Mouse (Mus musculus) lung, adult 18-20 months (tissue): ENCODE data around the gene Nptxr.

Source experiments
- DNase-seq, 2 experiments: peaks; one replicate each; pipeline ENCODE4 v3.0.0; 2022; ENCODE audit warnings: mixed read lengths in 2 of 2

Gene Nptxr

DNA sequence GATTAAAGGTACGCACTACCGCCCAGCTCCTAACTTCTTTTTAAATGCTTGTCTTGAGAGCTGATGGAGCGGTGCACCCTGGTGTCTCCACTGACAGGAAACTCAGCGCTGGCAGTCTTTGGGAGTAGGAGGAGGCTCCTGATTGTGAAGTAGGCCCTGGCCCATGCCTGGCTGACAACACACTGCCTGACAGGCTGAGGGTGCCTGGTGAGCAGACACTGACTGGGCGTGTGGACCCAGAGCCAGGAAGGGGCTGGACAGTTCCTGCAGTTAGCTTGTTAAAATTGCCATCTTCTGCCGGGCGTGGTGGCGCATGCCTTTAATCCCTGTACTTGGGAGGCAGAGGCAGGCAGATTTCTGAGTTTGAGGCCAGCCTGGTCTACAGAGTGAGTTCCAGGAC, 54.3 kb downstream of the Nptxr start:
- DNase-seq, result peak in 1 of 2 experiments; percentile 49

DNA sequence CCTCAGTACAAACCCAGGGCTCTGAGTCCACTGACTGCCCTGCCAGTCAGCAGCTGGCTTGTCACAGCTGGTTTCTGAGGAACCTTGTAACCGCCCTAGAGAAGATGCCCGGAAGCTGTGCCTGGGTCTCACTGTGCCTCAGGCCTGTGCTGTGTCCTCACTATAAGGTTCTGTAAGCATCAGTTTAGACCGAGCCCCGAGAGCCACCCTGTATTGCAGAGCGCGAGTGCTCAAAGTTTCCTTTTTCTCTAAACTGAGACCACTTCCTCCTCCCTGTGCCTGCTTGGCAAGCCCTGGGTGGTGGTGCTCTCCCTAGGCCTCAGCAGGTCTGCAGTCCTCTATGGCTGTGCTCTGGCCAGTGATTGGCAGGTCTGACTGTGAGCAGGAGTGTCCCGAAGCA, 55.4 kb downstream of the Nptxr start:
- DNase-seq, result no peak

DNA sequence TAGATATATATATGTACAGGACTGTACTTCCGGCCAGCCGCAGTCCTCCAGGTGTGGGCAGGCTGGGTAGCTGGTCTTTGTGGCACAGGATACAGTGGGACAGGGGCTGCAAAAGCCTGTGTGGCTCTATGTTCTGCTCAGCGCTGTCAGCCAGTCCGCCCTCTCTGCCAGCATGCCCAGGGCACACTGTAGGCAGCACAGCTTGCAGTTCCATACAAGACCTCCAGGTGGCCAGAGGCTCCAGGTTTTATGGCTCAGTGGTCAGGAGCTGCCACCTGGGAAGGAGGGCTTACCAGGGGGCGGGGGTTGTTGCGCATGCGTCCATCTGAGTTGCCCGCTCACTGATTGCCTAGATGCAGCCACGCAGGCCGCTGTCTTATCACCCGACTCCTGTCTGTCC, 56.6 kb downstream of the Nptxr start:
- no peak for DNase-seq

DNA sequence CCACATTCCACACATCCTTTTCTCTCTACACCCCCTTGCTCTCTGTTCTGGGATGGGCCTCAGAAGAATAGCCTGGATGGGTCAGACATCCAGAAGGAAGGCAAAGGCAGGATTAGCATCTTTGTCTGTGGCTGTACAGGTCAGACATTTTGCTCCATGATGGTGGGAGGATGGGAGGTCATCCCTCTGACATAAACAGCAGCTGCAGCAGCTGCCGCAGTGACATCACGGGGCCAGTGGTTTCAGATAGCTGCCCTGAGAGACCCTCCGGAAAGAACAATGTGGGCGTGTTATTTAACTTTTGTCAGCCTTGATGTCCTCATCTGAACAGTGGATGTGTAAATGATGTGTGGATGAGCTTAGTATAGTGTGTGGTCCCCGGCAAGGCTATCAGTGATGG, 58.7 kb downstream of the Nptxr start:
- no peak for DNase-seq

DNA sequence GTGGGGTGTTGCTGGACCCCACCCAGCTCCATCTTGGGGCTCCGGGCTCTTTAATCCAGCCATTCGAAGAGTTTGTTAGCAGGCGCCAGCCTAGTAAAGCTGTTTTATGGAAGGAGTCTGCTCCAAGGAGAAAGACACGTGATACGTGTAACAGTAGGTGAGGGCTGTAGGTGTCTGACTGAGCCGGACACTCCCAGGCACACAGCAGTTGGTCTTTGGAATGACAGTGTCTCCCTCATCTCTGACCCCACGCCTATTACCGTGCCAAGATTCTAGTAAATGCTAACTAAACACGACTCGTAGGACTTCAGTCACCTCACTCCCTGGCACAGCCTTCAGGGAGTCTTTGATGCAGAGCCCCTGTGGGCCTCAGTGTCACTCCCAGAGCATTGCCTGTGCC, 59.3 kb downstream of the Nptxr start:
- no peak for DNase-seq

DNA sequence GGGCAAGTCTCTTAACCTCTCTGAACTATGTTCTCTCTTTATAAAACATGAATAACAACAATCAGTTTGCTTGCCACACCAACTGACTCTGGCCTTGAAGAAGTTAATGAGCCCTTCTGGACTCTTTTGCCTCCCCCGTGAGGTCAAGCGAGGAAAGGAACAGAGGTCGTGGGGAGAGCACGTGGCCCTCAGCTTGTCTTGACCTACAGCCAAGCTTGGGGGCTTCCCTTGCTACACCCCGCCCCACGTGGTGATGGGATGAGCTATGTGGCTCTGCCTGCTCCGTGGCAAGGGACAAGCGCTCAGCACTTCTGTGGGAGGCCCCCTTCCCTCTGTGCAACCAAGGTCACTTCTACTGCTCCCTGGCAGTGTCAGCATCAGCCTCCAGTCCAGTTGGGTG, 59.8 kb downstream of the Nptxr start:
- no peak for DNase-seq

DNA sequence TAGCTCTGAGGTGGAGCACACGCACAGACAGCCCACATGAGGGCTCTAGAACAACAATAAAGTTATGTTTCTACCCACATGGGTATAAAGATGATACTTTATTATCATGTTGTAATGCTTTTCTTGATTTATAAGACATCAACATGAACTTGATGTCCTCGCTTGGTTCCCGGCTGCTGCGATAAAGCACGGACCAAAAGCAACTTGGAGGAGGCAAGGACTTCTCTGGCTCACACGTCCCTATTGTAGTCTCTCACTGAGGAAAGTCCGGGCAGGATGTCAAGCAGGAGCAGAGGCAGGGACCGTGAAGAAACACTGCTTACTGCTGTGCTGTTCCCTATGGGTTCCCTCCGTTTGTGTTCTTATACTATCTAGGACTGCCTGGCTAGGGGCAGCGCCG, 60.6 kb downstream of the Nptxr start:
- no peak for DNase-seq

DNA sequence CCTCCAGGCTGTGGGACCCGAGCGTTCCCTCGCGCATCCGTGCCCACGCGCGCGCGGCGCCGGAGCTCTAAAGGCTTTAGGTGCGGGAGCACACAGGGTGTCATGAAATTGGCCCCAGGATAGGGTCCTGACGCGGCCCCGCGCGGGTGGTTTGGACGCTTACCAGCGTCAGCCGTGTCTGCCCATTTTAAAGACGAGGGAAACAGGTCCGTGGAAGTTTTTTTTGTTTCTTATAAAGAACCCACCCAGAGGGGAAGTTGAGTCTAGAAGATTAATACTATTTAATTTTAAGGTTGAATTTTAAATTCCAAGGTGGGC, 61.9 kb downstream of the Nptxr start:
- DNase-seq, result no peak

DNA sequence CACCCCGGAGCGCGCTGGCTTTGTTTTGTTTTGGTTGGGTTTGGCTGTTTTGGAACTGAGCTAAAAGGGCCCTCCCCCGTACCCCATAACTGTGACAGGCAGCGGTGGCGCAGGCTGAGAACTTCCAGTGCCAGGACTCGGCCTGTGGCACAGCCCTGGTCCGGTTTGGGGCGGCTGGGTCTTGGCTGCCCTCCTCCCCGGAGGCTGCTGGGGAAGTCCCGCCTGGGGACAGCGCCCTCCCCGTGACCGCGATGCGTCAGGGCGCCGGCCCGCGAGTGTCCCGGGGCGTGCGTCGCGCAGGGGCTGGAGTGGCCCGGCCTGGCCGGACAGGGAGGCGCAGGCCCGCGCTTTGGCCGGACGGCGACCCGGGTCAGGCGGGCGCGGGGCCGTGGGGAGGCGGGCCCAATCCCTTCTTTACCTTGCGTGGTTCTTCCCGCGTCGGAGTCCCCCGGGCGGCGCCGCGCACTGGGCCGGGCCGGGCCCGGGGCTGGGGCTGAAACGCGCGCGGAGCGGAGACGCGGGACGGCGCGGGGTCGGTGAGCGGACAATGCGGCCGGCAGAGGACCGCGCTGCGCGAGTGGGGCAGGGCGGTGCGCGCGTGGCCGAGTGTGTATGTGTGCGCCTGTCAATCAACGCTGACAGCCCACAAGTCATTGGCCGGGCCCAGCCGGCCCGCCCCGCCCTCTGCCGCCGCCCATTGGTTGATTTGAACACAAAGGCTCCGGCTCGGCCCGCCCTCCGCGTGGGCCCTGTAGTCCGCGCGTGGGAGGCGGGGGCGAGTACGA, 62.5 kb downstream of the Nptxr start, which contains the start of gene Sun2:
Gene Sun2 (minus strand): TSS at position 616 of the 785 bp plus-strand sequence.
- DNase-seq, result peak; percentile 91 to 94

DNA sequence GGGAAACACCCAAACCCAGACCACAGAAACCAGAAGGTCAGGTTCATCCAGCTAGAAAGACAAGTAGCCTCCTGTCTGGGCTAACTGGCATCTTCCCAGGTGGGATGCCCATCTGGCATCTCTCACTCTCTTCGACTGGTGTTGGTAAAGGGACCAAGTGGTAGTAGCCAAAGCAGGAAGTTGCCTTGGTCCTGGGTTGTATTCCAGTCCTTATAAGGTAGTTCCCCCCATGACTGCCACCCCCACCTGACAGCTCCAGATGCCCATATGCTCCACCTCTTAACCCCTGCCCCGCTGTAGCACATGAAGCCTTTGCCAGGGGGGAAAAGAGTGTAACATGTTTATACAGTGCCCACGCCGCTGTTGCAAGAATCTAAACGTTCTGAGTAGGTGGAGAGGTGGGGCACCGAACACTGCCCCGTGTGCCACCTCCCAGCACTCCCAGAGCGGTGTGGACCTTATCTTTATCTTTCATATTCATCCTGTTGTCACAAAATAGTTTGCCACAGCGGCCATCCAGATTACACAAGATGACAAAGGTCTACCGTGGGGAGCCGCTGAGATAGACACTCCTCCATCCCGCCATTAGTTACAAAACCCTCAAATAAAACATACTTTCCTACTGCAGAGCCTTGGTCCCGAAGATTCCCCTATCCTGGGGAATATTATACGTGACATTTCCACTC, 63.2 kb downstream of the Nptxr start:
- peak; percentile 56 to 58 for DNase-seq

DNA sequence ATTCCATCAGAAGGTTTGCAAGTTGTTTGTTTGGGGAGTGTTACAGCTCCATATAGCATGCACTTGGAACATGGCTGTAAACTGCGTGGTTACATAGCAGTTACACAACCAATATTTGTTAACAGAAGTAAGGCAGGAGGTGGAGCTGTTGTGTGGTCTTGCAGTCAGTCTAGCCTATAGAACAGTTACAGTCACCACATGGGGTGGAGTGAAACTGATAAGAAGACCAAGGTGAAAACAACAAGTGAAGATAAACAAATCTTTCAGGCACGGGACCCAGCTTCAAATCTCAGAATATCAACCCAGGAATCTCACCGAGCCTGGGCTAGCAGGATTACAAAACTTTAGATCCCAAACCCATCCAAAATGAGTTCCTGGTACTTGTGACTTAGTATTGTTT, 63.8 kb downstream of the Nptxr start:
- no peak for DNase-seq
